Mouse (Mus musculus) intestine, embryonic 15.5 days (tissue): ENCODE measurements around the gene Tor2a. TPM values are rescaled to one million over a fixed set of nuclear protein-coding genes. Genes with fewer than 3 reads are reported as not detected.

Source experiments
- ATAC-seq: fragments of 200-750 bp; cut with Nextera tagmentation; 2 replicates; pipeline ENCODE4 v1.8.0; 2017; ENCODE audit warnings: moderate TSS enrichment, moderate library complexity
- H3K27ac ChIP-seq: fragments of 300-500 bp; sonication (generic); 2 replicates; pipeline ENCODE4 v1.5.1; 2015; ENCODE audit warnings: mild to moderate bottlenecking, inconsistent platforms
- H3K27me3 ChIP-seq: fragments of 300-500 bp; sonication (generic); replicated peaks from 2 replicates; pipeline ENCODE4 v1.6.1; 2015; ENCODE audit warnings: inconsistent platforms
- H3K36me3 ChIP-seq: fragments of 300-500 bp; sonication (generic); 2 replicates; pipeline ENCODE4 v1.6.1; 2015; ENCODE audit warnings: inconsistent platforms
- H3K4me1 ChIP-seq: fragments of 300-500 bp; sonication (generic); replicated peaks from 2 replicates; pipeline ENCODE4 v1.6.1; 2015; ENCODE audit warnings: inconsistent platforms
- H3K4me2 ChIP-seq: fragments of 300-500 bp; sonication (generic); replicated peaks from 2 replicates; pipeline ENCODE4 v1.6.1; 2015; ENCODE audit warnings: mild to moderate bottlenecking, inconsistent platforms
- H3K4me3 ChIP-seq: fragments of 300-500 bp; sonication (generic); replicated peaks from 2 replicates; pipeline ENCODE4 v1.5.1; 2015; ENCODE audit warnings: inconsistent platforms
- H3K9ac ChIP-seq: fragments of 300-500 bp; sonication (generic); 2 replicates; pipeline ENCODE4 v1.6.1; 2015; ENCODE audit warnings: inconsistent platforms
- H3K9me3 ChIP-seq: fragments of 300-500 bp; sonication (generic); 2 replicates; pipeline ENCODE4 v1.6.1; 2016; ENCODE audit warnings: inconsistent platforms
- WGBS: fragments of 180-500 bp; shearing (Covaris S2); methylation state at CpG from one replicate; pipeline ENCODE4 v1.1.7; 2015; 5-methylcytosine and 5-hydroxymethylcytosine counted together
- polyA plus RNA-seq: library from polyadenylated mRNA; unstranded; fragments of >200 nt; fragmentation: Nextera tagmentation; extraction: Ambion mirVana; gene quantifications from 2 replicates; pipeline ENCODE4 v1.2.1, GENCODE M21; 2015

Gene Tor2a
- polyA plus RNA-seq, 1 experiment from 2014 or later, result 61.4 TPM

DNA sequence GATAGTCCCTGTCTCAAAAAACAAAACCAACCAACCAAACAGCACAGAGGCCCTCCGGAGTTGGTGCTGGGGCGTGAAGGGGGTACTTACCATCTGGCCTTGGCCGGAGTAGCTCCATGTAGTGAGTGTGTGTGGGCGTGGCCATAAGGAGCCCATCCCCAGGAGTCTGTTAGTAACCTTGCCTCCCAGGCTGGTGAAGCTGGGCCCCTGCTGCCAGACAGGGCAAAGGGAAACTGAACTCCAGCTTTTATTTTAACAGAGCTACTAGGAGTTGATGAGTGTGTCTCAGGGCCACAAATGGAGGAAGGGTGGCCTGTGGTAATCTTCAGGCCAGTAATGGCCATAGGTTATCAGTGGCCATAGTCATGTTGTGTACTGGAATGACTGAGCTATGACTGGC is 22.6 kb upstream of the Tor2a start:
- H3K27me3 ChIP-seq, result no peaks in the 10 kb centered on the region; the same call in 1 of the 2 replicates
- no peak overlapping the region; the same call in 1 of the 2 replicates for H3K4me2 ChIP-seq
- no peaks in the 10 kb centered on the region for H3K9me3 ChIP-seq
- peak; percentile 18; the same call in 1 of the 2 replicates for ATAC-seq
- no peak overlapping the region for H3K9ac ChIP-seq
- 36% methylated on average over 4 of the region's 4 CpGs for WGBS
- H3K36me3 ChIP-seq, result no peaks in the 10 kb centered on the region
- H3K4me3 ChIP-seq, result no peak overlapping the region
- H3K4me1 ChIP-seq, result peaks cover 31% of the 10 kb centered on the region
- peak overlapping the region; percentile 45 for H3K27ac ChIP-seq

- peak overlapping the region; percentile 45 for H3K27ac ChIP-seq
- H3K9ac ChIP-seq, result no peak overlapping the region
- H3K9me3 ChIP-seq, result no peaks in the 10 kb centered on the region
- H3K4me1 ChIP-seq, result peaks cover 34% of the 10 kb centered on the region
- no peak for ATAC-seq
- peaks cover 4% of the 10 kb centered on the region; the same call in 1 of the 2 replicates for H3K27me3 ChIP-seq
- no peaks in the 10 kb centered on the region for H3K36me3 ChIP-seq
- 58% methylated on average over 4 of the region's 4 CpGs for WGBS
- no peak overlapping the region for H3K4me3 ChIP-seq
- H3K4me2 ChIP-seq, result no peak overlapping the region; the same call in 1 of the 2 replicates
These were observed 22.1 kb upstream of the Tor2a start for GRCm38 (mm10) chr2:32734933-32735332.

DNA sequence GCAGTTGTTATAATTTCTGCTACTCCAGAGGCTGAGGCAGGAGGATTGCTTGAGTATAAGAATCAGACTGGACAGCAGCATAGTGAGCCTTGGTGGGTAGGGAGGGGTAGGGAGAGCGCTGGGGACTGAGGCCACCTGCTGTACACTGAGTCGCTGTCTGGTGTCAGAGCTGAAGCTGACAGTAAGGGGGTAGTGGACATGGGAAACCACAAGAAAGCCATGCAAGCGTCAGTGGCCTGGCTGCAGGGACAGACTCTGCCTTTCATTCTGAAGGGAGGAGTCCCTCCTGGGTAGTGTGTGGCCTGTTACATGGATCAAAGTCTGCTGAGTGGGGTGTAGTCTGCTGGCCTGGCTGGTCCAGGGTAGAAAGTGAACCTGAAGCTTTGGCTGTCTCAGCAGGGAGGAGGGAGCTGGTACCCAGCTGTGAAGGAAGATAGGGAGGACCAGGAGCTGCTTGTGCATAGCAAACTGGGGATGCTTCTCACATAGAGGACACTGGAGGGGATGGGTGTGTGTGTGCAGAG is 20.7 kb upstream of the Tor2a start:
- Histone ChIP-seq H3K4me1 (peaks cover 35% of the 10 kb centered on the region), H3K9me3 (no peaks in the 10 kb centered on the region), H3K4me2 (no peak overlapping the region), H3K9ac (no peak overlapping the region), H3K4me3 (no peak overlapping the region), H3K27me3 (peaks cover 14% of the 10 kb centered on the region), H3K27ac (0 out of 2 replicates have a peak overlapping the region, but pooled peaks have one; percentile 9), H3K36me3 (no peaks in the 10 kb centered on the region)
- ATAC-seq, result peak; percentile 57
- WGBS, result 52% methylated on average over 3 of the region's 3 CpGs

- Histone ChIP-seq H3K4me3 (no peak overlapping the region), H3K9ac (no peak overlapping the region), H3K9me3 (no peaks in the 10 kb centered on the region), H3K36me3 (no peaks in the 10 kb centered on the region), H3K27ac (no peak overlapping the region), H3K4me2 (no peak overlapping the region), H3K27me3 (peaks cover 21% of the 10 kb centered on the region), H3K4me1 (peaks cover 38% of the 10 kb centered on the region)
- 69% methylated on average over 6 of the region's 6 CpGs for WGBS
- no peak for ATAC-seq
These were observed 20.0 kb upstream of the Tor2a start for GRCm38 (mm10) chr2:32737008-32737407.

- WGBS, result 72% methylated on average over 4 of the region's 4 CpGs
- Histone ChIP-seq H3K4me1 (peaks cover 34% of the 10 kb centered on the region), H3K4me2 (no peak overlapping the region), H3K27me3 (peaks cover 30% of the 10 kb centered on the region), H3K9ac (no peak overlapping the region), H3K9me3 (no peaks in the 10 kb centered on the region), H3K4me3 (no peak overlapping the region), H3K27ac (no peak overlapping the region), H3K36me3 (no peaks in the 10 kb centered on the region)
- no peak for ATAC-seq
These were observed 17.7 kb upstream of the Tor2a start for GRCm38 (mm10) chr2:32739311-32739710.

GRCm38 (mm10) chr2:32740916-32741272 is 16.1 kb upstream of the Tor2a start, which contains the start of gene 6330409D20Rik:
Gene 6330409D20Rik, minus strand, starts transcription at chr2:32741016.
- peaks cover 25% of the 10 kb centered on the region for H3K4me1 ChIP-seq
- H3K9me3 ChIP-seq, result no peaks in the 10 kb centered on the region
- peak within 1 kb of the TSS; percentile 47 for H3K4me3 ChIP-seq
- 0 out of 2 replicates have a peak, but pooled peaks cover under 1% of the 10 kb centered on the region for H3K36me3 ChIP-seq
- peak within 1 kb of the TSS; percentile 94 for H3K4me2 ChIP-seq
- peak within 1 kb of the TSS; percentile 23; the same call in 1 of the 2 replicates for H3K27ac ChIP-seq
- H3K9ac ChIP-seq, result peak within 1 kb of the TSS; percentile 46
- ATAC-seq, result no peak
- WGBS, result 8% methylated on average over 11 of the region's 11 CpGs
- H3K27me3 ChIP-seq, result peaks cover 30% of the 10 kb centered on the region

GRCm38 (mm10) chr2:32741273-32742172 is 15.5 kb upstream of the Tor2a start:
- H3K9me3 ChIP-seq, result no peaks in the 10 kb centered on the region
- 0 out of 2 replicates have a peak, but pooled peaks cover 4% of the 10 kb centered on the region for H3K36me3 ChIP-seq
- WGBS, result 5% methylated on average over 46 of the region's 58 CpGs
- peak overlapping the region; percentile 94 for H3K4me2 ChIP-seq
- peak overlapping the region; percentile 23; the same call in 1 of the 2 replicates for H3K27ac ChIP-seq
- H3K4me3 ChIP-seq, result peak overlapping the region; percentile 47
- H3K9ac ChIP-seq, result peak overlapping the region; percentile 46
- peak; percentile 73 for ATAC-seq
- H3K27me3 ChIP-seq, result peaks cover 30% of the 10 kb centered on the region
- peaks cover 22% of the 10 kb centered on the region for H3K4me1 ChIP-seq

DNA sequence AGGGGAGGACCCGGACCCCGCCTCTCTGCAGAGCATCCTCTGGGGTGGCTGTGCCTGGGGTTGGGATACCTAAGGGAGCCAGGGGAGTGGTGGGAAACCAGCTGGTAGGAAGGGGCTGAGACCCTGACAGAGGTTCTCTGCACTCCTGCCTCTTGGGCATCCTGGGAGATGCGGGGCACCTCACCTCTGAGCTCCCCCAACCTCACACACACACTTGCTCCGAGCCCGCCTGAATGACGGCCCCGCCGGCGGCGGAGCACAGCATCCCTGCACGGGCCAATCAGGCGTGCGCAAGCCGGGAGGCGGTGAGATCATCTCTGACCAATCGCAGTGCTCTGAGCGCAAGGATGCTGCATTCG is 14.9 kb upstream of the Tor2a start:
- Histone ChIP-seq H3K27ac (no peak overlapping the region), H3K4me2 (peak overlapping the region; percentile 94), H3K9ac (no peak overlapping the region), H3K36me3 (0 out of 2 replicates have a peak, but pooled peaks cover 6% of the 10 kb centered on the region), H3K27me3 (peaks cover 30% of the 10 kb centered on the region), H3K4me3 (peak overlapping the region; percentile 47), H3K9me3 (no peaks in the 10 kb centered on the region), H3K4me1 (peaks cover 19% of the 10 kb centered on the region)
- 18% methylated on average over 18 of the region's 18 CpGs for WGBS
- peak; percentile 41 for ATAC-seq

GRCm38 (mm10) chr2:32744272-32744982 is 12.6 kb upstream of the Tor2a start:
- 0 out of 2 replicates have a peak, but pooled peaks cover 14% of the 10 kb centered on the region for H3K36me3 ChIP-seq
- no peaks in the 10 kb centered on the region for H3K9me3 ChIP-seq
- no peak overlapping the region for H3K27ac ChIP-seq
- H3K4me1 ChIP-seq, result peaks cover 19% of the 10 kb centered on the region
- no peak overlapping the region for H3K9ac ChIP-seq
- no peak overlapping the region for H3K4me3 ChIP-seq
- no peak overlapping the region for H3K4me2 ChIP-seq
- H3K27me3 ChIP-seq, result peaks cover 30% of the 10 kb centered on the region
- ATAC-seq, result no peak
- 73% methylated on average over 15 of the region's 15 CpGs for WGBS

GRCm38 (mm10) chr2:32749082-32749481 is 8.0 kb upstream of the Tor2a start:
- Histone ChIP-seq H3K4me3 (no peak overlapping the region), H3K27ac (no peak overlapping the region), H3K9me3 (no peaks in the 10 kb centered on the region), H3K9ac (no peak overlapping the region), H3K36me3 (peaks cover 22% of the 10 kb centered on the region), H3K4me2 (no peak overlapping the region), H3K27me3 (no peaks in the 10 kb centered on the region), H3K4me1 (peaks cover 8% of the 10 kb centered on the region)
- WGBS, result 87% methylated on average over 16 of the region's 16 CpGs
- no peak for ATAC-seq

DNA sequence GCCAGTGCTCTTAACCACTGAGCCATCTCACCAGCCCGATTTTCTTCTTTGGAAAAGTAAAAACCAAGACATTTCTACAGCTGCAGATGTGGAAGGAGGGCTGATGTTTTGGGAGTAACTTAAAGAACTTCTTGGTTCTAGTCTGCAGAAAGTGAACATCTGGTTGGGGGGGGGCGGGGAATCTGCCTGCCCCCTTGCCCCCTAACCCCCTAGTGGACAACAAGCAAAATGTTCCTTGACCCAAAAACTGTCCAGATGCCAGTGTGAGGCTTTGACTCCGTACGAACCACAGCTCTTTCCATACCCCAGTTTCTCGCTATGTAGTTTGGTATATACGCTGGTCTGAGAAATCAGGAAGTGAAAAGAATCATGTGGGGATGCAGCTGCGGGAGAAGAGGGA is 6.8 kb upstream of the Tor2a start:
- Histone ChIP-seq H3K27me3 (no peaks in the 10 kb centered on the region), H3K4me3 (no peak overlapping the region), H3K9me3 (no peaks in the 10 kb centered on the region), H3K36me3 (peaks cover 29% of the 10 kb centered on the region), H3K4me2 (no peak overlapping the region), H3K9ac (no peak overlapping the region), H3K27ac (no peak overlapping the region), H3K4me1 (peaks cover 8% of the 10 kb centered on the region)
- ATAC-seq, result no peak
- 67% methylated on average over 7 of the region's 7 CpGs for WGBS
